Mouse (Mus musculus): ENCODE measurements around the gene Btbd16.

Gene Btbd16

GRCm38 (mm10) chr7:130773914-130774630 is at the start of gene Btbd16:
Btbd16 (plus strand) TSS chr7:130774069.
- DNase-seq, result no peak

- DNase-seq, result no peak
These were observed 47.7 kb upstream of the Btbd16 start for GRCm38 (mm10) chr7:130726185-130726584.

- DNase-seq, result no peak
These were observed 47.0 kb upstream of the Btbd16 start for GRCm38 (mm10) chr7:130726724-130727422.

- no peak for DNase-seq
These were observed 46.3 kb upstream of the Btbd16 start for GRCm38 (mm10) chr7:130727560-130727959.

- DNase-seq, result no peak
These were observed 42.1 kb upstream of the Btbd16 start for GRCm38 (mm10) chr7:130731792-130732191.

- DNase-seq, result no peak
These were observed 41.0 kb upstream of the Btbd16 start for GRCm38 (mm10) chr7:130732908-130733307.

GRCm38 (mm10) chr7:130733423-130733822 is 40.4 kb upstream of the Btbd16 start:
- no peak for DNase-seq

GRCm38 (mm10) chr7:130734195-130734787 is 39.6 kb upstream of the Btbd16 start:
- DNase-seq, result no peak

GRCm38 (mm10) chr7:130741099-130741498 is 32.8 kb upstream of the Btbd16 start:
- no peak for DNase-seq

- no peak for DNase-seq
These were observed 30.4 kb upstream of the Btbd16 start for GRCm38 (mm10) chr7:130743239-130744025.

GRCm38 (mm10) chr7:130749165-130749564 is 24.7 kb upstream of the Btbd16 start:
- DNase-seq, result no peak

GRCm38 (mm10) chr7:130750752-130751490 is 22.9 kb upstream of the Btbd16 start:
- DNase-seq, result no peak

- DNase-seq, result no peak
These were observed 22.2 kb upstream of the Btbd16 start for GRCm38 (mm10) chr7:130751678-130752077.

- DNase-seq, result peak; percentile 40
These were observed 19.1 kb upstream of the Btbd16 start for GRCm38 (mm10) chr7:130754790-130755189.

- DNase-seq, result no peak
These were observed 17.5 kb upstream of the Btbd16 start for GRCm38 (mm10) chr7:130756343-130756835.

GRCm38 (mm10) chr7:130757326-130757865 is 16.5 kb upstream of the Btbd16 start:
- DNase-seq, result no peak

- DNase-seq, result peak; percentile 72
These were observed 11.6 kb upstream of the Btbd16 start for GRCm38 (mm10) chr7:130762071-130762897.

GRCm38 (mm10) chr7:130764160-130764559 is 9.7 kb upstream of the Btbd16 start:
- no peak for DNase-seq

GRCm38 (mm10) chr7:130766411-130767170 is 7.3 kb upstream of the Btbd16 start:
- no peak for DNase-seq

- no peak for DNase-seq
These were observed 5.7 kb upstream of the Btbd16 start for GRCm38 (mm10) chr7:130768151-130768550.
